Mouse (Mus musculus) cerebellum, adult (tissue): ENCODE measurements around the gene Gmppa.
A peak's percentile ranks its signal among the peaks of the same experiment; 100 is the strongest.

Source experiments
- ATAC-seq: cut with Nextera tagmentation; 2 replicates; pipeline ENCODE4 v1.9.2; 2017; ENCODE audit warnings: mild to moderate bottlenecking, moderate library complexity, mixed read lengths; ENCODE audit not compliant: insufficient number of reproducible peaks, low FRiP score, low TSS enrichment

Gmppa gene

GRCm38 (mm10) chr1:75479635-75479989, 43.9 kb downstream of the Gmppa start:
- peak; percentile 7; the same call in 1 of the 2 replicates for ATAC-seq

- ATAC-seq = no peak
These were observed 44.3 kb downstream of the Gmppa start for GRCm38 (mm10) chr1:75480036-75480435.

GRCm38 (mm10) chr1:75480735-75481134, 45.0 kb downstream of the Gmppa start:
- ATAC-seq = no peak

GRCm38 (mm10) chr1:75486561-75486960, 50.8 kb downstream of the Gmppa start:
- ATAC-seq = no peak

- no peak for ATAC-seq
These were observed 51.3 kb downstream of the Gmppa start for GRCm38 (mm10) chr1:75487040-75487404.

GRCm38 (mm10) chr1:75487405-75488161, 51.9 kb downstream of the Gmppa start:
- ATAC-seq = peak; percentile 81

GRCm38 (mm10) chr1:75490785-75491551, 55.2 kb downstream of the Gmppa start:
- ATAC-seq = no peak

GRCm38 (mm10) chr1:75492579-75493170, 56.9 kb downstream of the Gmppa start:
- ATAC-seq = no peak
